Mouse (Mus musculus) kidney, adult 2 months (tissue): ENCODE measurements around the gene Litaf.

Source experiments
- CTCF ChIP-seq: fragments of 200-500 bp; conservative IDR thresholded peaks from 2 replicates; pipeline ENCODE4 v1.5.1; 2011; ENCODE audit warnings: low read depth, mild to moderate bottlenecking, control low read depth, low read length, moderate library complexity, mixed read lengths; ENCODE audit not compliant: insufficient read depth, insufficient read length
- POLR2A ChIP-seq: fragments of 200-500 bp; IDR thresholded peaks from one replicate; pipeline ENCODE4 v1.6.1; 2011; ENCODE audit warnings: low read depth, low read length, control low read depth

GRCm38 (mm10) chr16:10951581-10951980, 114.4 kb downstream of the Litaf start:
- peak; percentile 76 for TF ChIP-seq CTCF
- no peak for TF ChIP-seq POLR2A
